Mouse (Mus musculus) limb, embryonic 14.5 days (tissue): ENCODE results near the gene Vmn1r4. TPM values are rescaled to one million over a fixed set of nuclear protein-coding genes. Genes with fewer than 3 reads are reported as not detected.
A peak's percentile ranks its signal among the peaks of the same experiment; 100 is the strongest.

Experiments used
- ATAC-seq: fragments of 200-750 bp; cut with Nextera tagmentation; 2 replicates; pipeline ENCODE4 v1.8.0; 2017; ENCODE audit warnings: low read depth, moderate number of reproducible peaks, moderate TSS enrichment; ENCODE audit not compliant: low FRiP score
- DNase-seq: peaks from one replicate; pipeline ENCODE4 v3.0.0-alpha.2; 2015; ENCODE audit warnings: low spot score
- H3K27ac ChIP-seq: fragments of 300-500 bp; sonication (generic); replicated peaks from 2 replicates; pipeline ENCODE4 v1.5.1; 2014; ENCODE audit warnings: low read depth, mild to moderate bottlenecking, low read length, moderate library complexity, mixed read lengths
- H3K27me3 ChIP-seq: fragments of 300-500 bp; sonication (generic); 2 replicates; pipeline ENCODE4 v1.6.1; 2014; ENCODE audit warnings: low read length, mixed read lengths; ENCODE audit not compliant: control insufficient read depth, insufficient read depth
- H3K36me3 ChIP-seq: fragments of 300-500 bp; sonication (generic); 2 replicates; pipeline ENCODE4 v1.6.1; 2014; ENCODE audit warnings: mild to moderate bottlenecking, low read length, moderate library complexity, mixed read lengths; ENCODE audit not compliant: control insufficient read depth, insufficient read depth
- H3K4me1 ChIP-seq: fragments of 300-500 bp; sonication (generic); 2 replicates; pipeline ENCODE4 v1.6.1; 2014; ENCODE audit warnings: antibody characterized with exemption, low read length, mixed read lengths; ENCODE audit not compliant: control insufficient read depth, insufficient read depth
- H3K4me2 ChIP-seq: fragments of 300-500 bp; sonication (generic); replicated peaks from 2 replicates; pipeline ENCODE4 v1.6.1; 2014; ENCODE audit warnings: low read depth, mild to moderate bottlenecking, low read length, moderate library complexity; ENCODE audit not compliant: severe bottlenecking
- H3K4me3 ChIP-seq: fragments of 300-500 bp; sonication (generic); replicated peaks from 2 replicates; pipeline ENCODE4 v1.5.1; 2014; ENCODE audit warnings: low read length
- H3K9ac ChIP-seq: fragments of 300-500 bp; sonication (generic); 2 replicates; pipeline ENCODE4 v1.6.1; 2014; ENCODE audit warnings: mild to moderate bottlenecking, low read depth, low read length, moderate library complexity; ENCODE audit not compliant: severe bottlenecking
- H3K9me3 ChIP-seq: fragments of 300-500 bp; sonication (generic); 2 replicates; pipeline ENCODE4 v1.6.1; 2016; ENCODE audit warnings: low read length; ENCODE audit not compliant: control insufficient read depth
- POLR2A ChIP-seq: fragments of 200-500 bp; IDR thresholded peaks from 2 replicates; pipeline ENCODE4 v1.8.0; 2012; ENCODE audit warnings: inconsistent platforms, mild to moderate bottlenecking, moderate library complexity, borderline replicate concordance; ENCODE audit not compliant: insufficient read depth, insufficient read length; ENCODE audit errors: extremely low read depth
- WGBS: fragments of 180-500 bp; shearing (Covaris S2); extraction: QIAGEN DNeasy Blood & Tissue Kit; methylation state at CpG from one replicate; pipeline ENCODE4 v1.1.7; 2014; 5-methylcytosine and 5-hydroxymethylcytosine counted together
- polyA plus RNA-seq, 2 experiments: library from polyadenylated mRNA; depleted of rRNA in 1 of 2; stranded (reverse) in 1 of 2; unstranded in 1 of 2; fragments of >200 nt; fragmentation: Nextera tagmentation in 1 of 2; extraction: Ambion mirVana in 1 of 2; gene quantifications; 2 replicates each; pipeline versions ENCODE4 v1.2.1 to v1.2.3; 2012 to 2014

Gene Vmn1r4
- polyA plus RNA-seq, 2 experiments = 0.24 to 0.29 TPM

GRCm38 (mm10) chr6:56903831-56904230 lies 20.0 kb upstream of the Vmn1r4 start:
- Histone ChIP-seq H3K4me2 (no peak overlapping the region), H3K27me3 (no peaks in the 10 kb centered on the region), H3K4me1 (peaks cover 9% of the 10 kb centered on the region), H3K27ac (no peak overlapping the region), H3K36me3 (no peaks in the 10 kb centered on the region), H3K4me3 (no peak overlapping the region), H3K9me3 (no peaks in the 10 kb centered on the region), H3K9ac (no peak overlapping the region)
- peak; percentile 36; the same call in 1 of the 2 replicates for ATAC-seq
- TF ChIP-seq POLR2A = no peak
- no peak for DNase-seq
- WGBS = 41% methylated on average over 6 of the region's 6 CpGs

GRCm38 (mm10) chr6:56904330-56904729 lies 19.5 kb upstream of the Vmn1r4 start:
- WGBS = 76% methylated on average over 1 of the region's 1 CpGs
- no peaks in the 10 kb centered on the region for H3K27me3 ChIP-seq
- H3K4me1 ChIP-seq = peaks cover 9% of the 10 kb centered on the region
- no peaks in the 10 kb centered on the region for H3K36me3 ChIP-seq
- TF ChIP-seq POLR2A = no peak
- ATAC-seq (no peak), DNase-seq (no peak)
- H3K9me3 ChIP-seq = no peaks in the 10 kb centered on the region
- H3K27ac ChIP-seq = no peak overlapping the region
- no peak overlapping the region for H3K9ac ChIP-seq
- no peak overlapping the region for H3K4me3 ChIP-seq
- no peak overlapping the region for H3K4me2 ChIP-seq

- H3K4me3 ChIP-seq = no peak overlapping the region
- no peak for ATAC-seq
- no peak for TF ChIP-seq POLR2A
- H3K9ac ChIP-seq = no peak overlapping the region
- no peaks in the 10 kb centered on the region for H3K36me3 ChIP-seq
- DNase-seq = no peak
- H3K27me3 ChIP-seq = no peaks in the 10 kb centered on the region
- H3K9me3 ChIP-seq = no peaks in the 10 kb centered on the region
- H3K4me1 ChIP-seq = peaks cover 9% of the 10 kb centered on the region
- WGBS = 81% methylated on average over 2 of the region's 2 CpGs
- no peak overlapping the region for H3K27ac ChIP-seq
- no peak overlapping the region for H3K4me2 ChIP-seq
Observed at GRCm38 (mm10) chr6:56904982-56905381, 18.8 kb upstream of the Vmn1r4 start.

- H3K9ac ChIP-seq = no peak overlapping the region
- no peaks in the 10 kb centered on the region for H3K9me3 ChIP-seq
- H3K36me3 ChIP-seq = no peaks in the 10 kb centered on the region
- H3K4me3 ChIP-seq = no peak overlapping the region
- DNase-seq (no peak), ATAC-seq (no peak)
- no peak for TF ChIP-seq POLR2A
- H3K27ac ChIP-seq = no peak overlapping the region
- H3K27me3 ChIP-seq = no peaks in the 10 kb centered on the region
- WGBS = 84% methylated on average over 5 of the region's 5 CpGs
- H3K4me2 ChIP-seq = no peak overlapping the region
- H3K4me1 ChIP-seq = peaks cover 9% of the 10 kb centered on the region
Observed at GRCm38 (mm10) chr6:56905486-56905885, 18.3 kb upstream of the Vmn1r4 start.

GRCm38 (mm10) chr6:56906121-56906846 lies 17.5 kb upstream of the Vmn1r4 start:
- no peak overlapping the region for H3K4me3 ChIP-seq
- H3K36me3 ChIP-seq = no peaks in the 10 kb centered on the region
- ATAC-seq (no peak), DNase-seq (no peak)
- H3K27me3 ChIP-seq = no peaks in the 10 kb centered on the region
- TF ChIP-seq POLR2A = no peak
- H3K27ac ChIP-seq = no peak overlapping the region
- no peak overlapping the region for H3K9ac ChIP-seq
- no peaks in the 10 kb centered on the region for H3K9me3 ChIP-seq
- WGBS = 86% methylated on average over 8 of the region's 8 CpGs
- peaks cover 9% of the 10 kb centered on the region for H3K4me1 ChIP-seq
- H3K4me2 ChIP-seq = no peak overlapping the region
